Mouse (Mus musculus) testis, adult 2 months (tissue): ENCODE measurements around the gene Bzw2. TPM values are rescaled to one million over a fixed set of nuclear protein-coding genes. Genes with fewer than 3 reads are reported as not detected.
A peak's percentile ranks its signal among the peaks of the same experiment; 100 is the strongest.

Experiments used
- H3K27ac ChIP-seq: fragments of 200-500 bp; 2 replicates; pipeline ENCODE4 v1.5.1; 2012; ENCODE audit warnings: low read depth, low read length; ENCODE audit not compliant: control insufficient read depth, insufficient read depth
- H3K27me3 ChIP-seq: fragments of 200-500 bp; 2 replicates; pipeline ENCODE4 v1.6.1; 2012; ENCODE audit warnings: mild to moderate bottlenecking, low read length, moderate library complexity; ENCODE audit not compliant: control insufficient read depth, insufficient read depth
- H3K36me3 ChIP-seq: fragments of 200-500 bp; 2 replicates; pipeline ENCODE4 v1.6.1; 2012; ENCODE audit warnings: mild to moderate bottlenecking, low read length; ENCODE audit not compliant: control insufficient read depth, insufficient read depth
- H3K4me1 ChIP-seq: fragments of 200-500 bp; 2 replicates; pipeline ENCODE4 v1.6.1; 2012; ENCODE audit warnings: low read length; ENCODE audit not compliant: control insufficient read depth, insufficient read depth
- H3K4me3 ChIP-seq: fragments of 200-500 bp; 2 replicates; pipeline ENCODE4 v1.5.1; 2012; ENCODE audit warnings: low read depth, mild to moderate bottlenecking, low read length, moderate library complexity, mixed read lengths; ENCODE audit not compliant: control insufficient read depth
- CTCF ChIP-seq: fragments of 200-500 bp; IDR thresholded peaks from 2 replicates; pipeline ENCODE4 v1.5.1; 2012; ENCODE audit warnings: low read depth, mild to moderate bottlenecking, inconsistent platforms, low read length, moderate library complexity; ENCODE audit not compliant: control insufficient read depth, insufficient read depth, insufficient replicate concordance
- POLR2A ChIP-seq: fragments of 200-500 bp; IDR thresholded peaks from 2 replicates; pipeline ENCODE4 v1.6.1; 2012; ENCODE audit warnings: low read depth, mild to moderate bottlenecking, inconsistent platforms, low read length, moderate library complexity; ENCODE audit not compliant: control insufficient read depth
- polyA plus RNA-seq: library from polyadenylated mRNA; depleted of rRNA; stranded (reverse); fragments of >200 nt; gene quantifications from 2 replicates; pipeline ENCODE4 v1.2.3, GENCODE M21; 2012; rRNA removed

Bzw2 gene
- polyA plus RNA-seq, 1 experiment = 1.3 TPM

DNA sequence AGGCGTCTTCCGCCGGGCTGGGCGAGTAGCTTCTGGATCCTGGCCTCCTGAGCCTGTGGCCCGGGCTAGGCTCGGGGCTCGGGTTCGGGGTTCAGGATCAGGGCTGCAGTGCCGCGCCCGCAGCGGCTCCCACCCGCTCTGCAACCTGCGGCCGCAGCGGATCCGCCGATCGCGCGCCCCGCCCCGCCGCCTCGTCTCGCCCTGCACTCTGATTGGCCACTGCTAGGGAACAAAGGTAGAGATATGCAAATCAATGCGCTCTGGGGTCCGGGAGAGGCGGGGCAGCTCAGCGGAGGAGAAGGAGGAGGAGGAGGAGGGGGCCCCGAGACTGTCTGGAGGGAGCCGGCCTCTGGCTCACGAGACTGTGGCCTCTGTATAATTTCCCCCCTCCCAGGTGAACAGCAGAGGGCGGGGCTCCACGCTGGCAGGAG, 115.5 kb downstream of the Bzw2 start, which contains the start of gene Tspan13:
Gene Tspan13, minus strand, starts transcription at position 153 of the 431 bp plus-strand sequence.
- no peaks in the 10 kb centered on the region for H3K36me3 ChIP-seq
- H3K27ac ChIP-seq = no peak within 1 kb of the TSS; the same call in 1 of the 2 replicates
- peaks cover 19% of the 10 kb centered on the region for H3K4me1 ChIP-seq
- TF ChIP-seq CTCF (no peak), POLR2A (peak; percentile 54; the same call in 1 of the 2 replicates)
- H3K27me3 ChIP-seq = no peaks in the 10 kb centered on the region
- H3K4me3 ChIP-seq = peak within 1 kb of the TSS; percentile 79

Other genes starting within 250 kb of the Bzw2 start
- gene Agr3, start 232.5 kb downstream of the Bzw2 start, polyA plus RNA-seq = 1.9 and 2.2 TPM in 2 replicates
- gene Agr2, start 165.2 kb downstream of the Bzw2 start, polyA plus RNA-seq = 0.24 TPM in 1 of 2 replicates, not detected in the other
- gene Tspan13, start 115.6 kb downstream of the Bzw2 start, polyA plus RNA-seq = 12.0 and 13.5 TPM in 2 replicates
- 1.3 and 1.4 TPM in 2 replicates for gene Ankmy2, start 966 bp downstream of the Bzw2 start, polyA plus RNA-seq
- gene Lrrc72, start 95.3 kb upstream of the Bzw2 start, polyA plus RNA-seq = 23.4 and 27.1 TPM in 2 replicates
- 1.6 TPM in 2 replicates for gene Sostdc1, start 156.1 kb upstream of the Bzw2 start, polyA plus RNA-seq
- gene Ispd, start 223.4 kb upstream of the Bzw2 start, polyA plus RNA-seq = 1.5 and 1.8 TPM in 2 replicates
- gene D630036H23Rik, start 224.1 kb upstream of the Bzw2 start, polyA plus RNA-seq = 0.37 and 0.72 TPM in 2 replicates